Mouse (Mus musculus): ENCODE measurements around the gene Dnajb3. TPM values are rescaled to one million over a fixed set of nuclear protein-coding genes. Genes with fewer than 3 reads are reported as not detected.

The Dnajb3 gene
- polyA plus RNA-seq, 1 experiment, result not detected

DNA sequence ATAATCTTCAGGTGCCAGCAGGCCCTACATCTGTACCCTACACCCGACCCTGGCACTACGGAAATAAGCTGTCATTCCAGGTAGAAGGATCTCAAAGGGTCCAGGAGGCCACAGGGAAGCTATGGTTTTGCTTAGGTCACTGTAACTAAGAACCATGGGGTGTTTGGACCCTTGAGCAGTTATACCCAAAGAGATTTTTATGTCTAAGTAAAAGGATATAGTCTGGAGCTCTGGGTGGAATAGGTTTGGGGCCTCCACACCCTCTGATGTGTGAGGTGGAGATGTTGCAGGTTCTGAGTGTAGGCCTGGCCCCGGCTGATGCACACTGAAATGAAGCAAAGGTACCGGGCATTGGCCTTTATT, 28.6 kb upstream of the Dnajb3 start:
- Histone ChIP-seq H3K4me3 (ENCODE audit: insufficient read depth, low read depth, low read length) (no peak overlapping the region), H3K4me1 (ENCODE audit: control insufficient read depth, insufficient read depth, low read length) (no peaks in the 10 kb centered on the region), H3K27ac (ENCODE audit: insufficient read depth, low read depth, low read length) (no peak overlapping the region)
- WGBS, result 63% methylated on average over 4 of the region's 4 CpGs
- TF ChIP-seq CTCF (IDR thresholded peaks at IDR 0.05; ENCODE audit: insufficient read depth, low read depth, low read length) (no peak), POLR2A (IDR thresholded peaks at IDR 0.05; ENCODE audit: insufficient read depth, low read depth, low read length) (no peak)

GRCm38 (mm10) chr1:88233421-88234247, 28.1 kb upstream of the Dnajb3 start:
- 70% methylated on average over 14 of the region's 14 CpGs for whole genome bisulfite sequencing
- H3K4me3 ChIP-seq (ENCODE audit: insufficient read depth, low read depth, low read length), result no peak overlapping the region
- no peak overlapping the region for H3K27ac ChIP-seq (ENCODE audit: insufficient read depth, low read depth, low read length)
- TF ChIP-seq POLR2A (IDR thresholded peaks at IDR 0.05; ENCODE audit: insufficient read depth, low read depth, low read length), result no peak
- TF ChIP-seq CTCF (IDR thresholded peaks at IDR 0.05; ENCODE audit: insufficient read depth, low read depth, low read length), result no peak
- H3K4me1 ChIP-seq (ENCODE audit: control insufficient read depth, insufficient read depth, low read length), result no peaks in the 10 kb centered on the region

DNA sequence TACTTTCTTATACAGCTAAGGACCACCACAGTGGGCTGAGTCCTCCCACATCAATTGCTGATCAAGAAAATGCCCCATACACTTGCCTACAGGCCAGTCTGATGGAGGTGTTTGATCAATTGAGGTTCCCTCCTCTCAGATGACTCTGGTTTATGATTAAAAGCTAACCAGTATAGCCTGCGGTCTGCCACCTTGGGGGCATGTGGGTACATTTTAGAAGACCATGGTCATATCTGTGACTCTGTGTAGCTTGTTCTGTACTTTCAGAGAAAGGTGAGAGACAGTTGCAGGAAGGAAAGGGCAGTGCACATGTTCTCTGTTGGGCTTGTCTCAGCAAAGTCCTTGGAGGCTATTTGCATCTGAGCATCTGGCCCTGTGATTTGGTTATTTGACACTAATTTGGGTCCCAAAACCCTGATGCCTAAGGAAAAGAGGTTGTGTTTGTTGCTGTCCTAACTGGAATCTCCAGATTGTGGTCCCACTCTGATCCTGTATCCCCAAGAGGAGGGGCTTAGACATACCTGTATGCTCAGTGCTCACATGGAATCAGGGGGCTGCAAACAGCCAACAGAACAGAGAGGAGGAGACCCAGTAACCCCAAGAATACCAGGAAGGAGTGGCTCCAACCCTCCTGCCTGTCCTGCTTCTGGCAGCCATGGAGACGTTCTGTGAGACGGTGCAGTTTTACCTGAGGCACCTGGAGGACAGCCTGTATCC, 27.2 kb upstream of the Dnajb3 start:
- TF ChIP-seq CTCF (IDR thresholded peaks at IDR 0.05; ENCODE audit: insufficient read depth, low read depth, low read length) (no peak), POLR2A (IDR thresholded peaks at IDR 0.05; ENCODE audit: insufficient read depth, low read depth, low read length) (no peak)
- 57% methylated on average over 3 of the region's 3 CpGs for WGBS
- Histone ChIP-seq H3K27ac (ENCODE audit: insufficient read depth, low read depth, low read length) (no peak overlapping the region), H3K4me1 (ENCODE audit: control insufficient read depth, insufficient read depth, low read length) (no peaks in the 10 kb centered on the region), H3K4me3 (ENCODE audit: insufficient read depth, low read depth, low read length) (no peak overlapping the region)

DNA sequence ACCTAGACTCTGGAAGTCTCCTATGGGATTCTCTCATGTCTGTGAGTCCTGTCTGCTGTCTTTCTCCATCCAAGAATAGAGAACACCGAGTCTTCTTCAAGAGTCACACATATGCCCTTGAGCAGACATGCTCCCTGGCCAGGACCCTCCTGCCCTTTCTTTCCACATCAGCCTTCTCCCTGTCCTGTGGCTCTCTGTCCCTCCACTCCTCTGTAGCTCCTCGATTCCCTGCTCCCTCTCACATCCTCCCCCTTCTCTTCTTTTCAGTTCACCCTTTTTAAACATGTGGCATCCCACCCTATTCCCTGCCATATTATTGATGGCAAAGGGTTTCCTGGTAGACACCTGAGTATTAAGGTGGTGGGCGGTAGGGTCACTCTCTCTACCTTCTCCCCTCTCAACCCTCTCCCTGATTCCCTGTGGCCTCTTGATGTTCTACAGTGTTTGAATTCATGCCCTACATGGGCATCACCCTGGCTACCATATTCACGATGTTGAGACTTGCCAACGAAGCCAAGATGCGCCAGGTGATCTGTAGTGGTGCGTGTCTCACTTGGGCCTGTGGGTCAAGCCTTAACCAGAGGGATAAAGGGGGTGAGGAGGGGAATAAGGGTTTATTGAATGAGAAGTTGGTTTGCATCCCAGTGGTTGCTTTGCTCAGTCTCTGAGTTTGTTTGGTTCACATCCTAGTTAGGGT, 26.4 kb upstream of the Dnajb3 start:
- Histone ChIP-seq H3K4me1 (ENCODE audit: control insufficient read depth, insufficient read depth, low read length) (no peaks in the 10 kb centered on the region), H3K27ac (ENCODE audit: insufficient read depth, low read depth, low read length) (no peak overlapping the region), H3K4me3 (ENCODE audit: insufficient read depth, low read depth, low read length) (no peak overlapping the region)
- WGBS, result 64% methylated on average over 7 of the region's 7 CpGs
- TF ChIP-seq CTCF (IDR thresholded peaks at IDR 0.05; ENCODE audit: insufficient read depth, low read depth, low read length) (no peak), POLR2A (IDR thresholded peaks at IDR 0.05; ENCODE audit: insufficient read depth, low read depth, low read length) (no peak)

GRCm38 (mm10) chr1:88230981-88231802, 25.6 kb upstream of the Dnajb3 start:
- Histone ChIP-seq H3K4me3 (ENCODE audit: insufficient read depth, low read depth, low read length) (no peak overlapping the region), H3K27ac (ENCODE audit: insufficient read depth, low read depth, low read length) (no peak overlapping the region), H3K4me1 (ENCODE audit: control insufficient read depth, insufficient read depth, low read length) (no peaks in the 10 kb centered on the region)
- TF ChIP-seq CTCF (IDR thresholded peaks at IDR 0.05; ENCODE audit: insufficient read depth, low read depth, low read length) (no peak), POLR2A (IDR thresholded peaks at IDR 0.05; ENCODE audit: insufficient read depth, low read depth, low read length) (no peak)
- WGBS, result 77% methylated on average over 6 of the region's 6 CpGs

DNA sequence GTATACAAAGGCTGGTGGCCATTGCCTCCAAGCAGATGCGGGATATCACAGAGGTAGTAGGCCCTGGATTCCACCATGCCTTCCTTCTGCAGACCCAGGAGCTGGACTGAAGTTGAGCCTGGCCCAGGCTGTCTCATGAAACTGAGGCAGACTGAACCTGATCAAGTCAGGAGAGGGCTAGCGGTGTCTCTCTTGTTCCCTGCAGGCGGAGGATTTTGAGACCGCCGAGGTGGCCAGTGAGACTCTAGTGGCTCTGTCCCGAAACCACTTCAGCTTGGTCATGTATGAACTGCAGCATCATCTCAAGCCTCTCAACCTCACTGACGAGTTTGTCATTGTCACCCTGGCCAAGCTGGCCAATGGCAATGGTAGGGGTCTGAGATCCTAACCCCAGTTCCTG, 24.8 kb upstream of the Dnajb3 start:
- Histone ChIP-seq H3K4me3 (ENCODE audit: insufficient read depth, low read depth, low read length) (no peak overlapping the region), H3K27ac (ENCODE audit: insufficient read depth, low read depth, low read length) (no peak overlapping the region), H3K4me1 (ENCODE audit: control insufficient read depth, insufficient read depth, low read length) (no peaks in the 10 kb centered on the region)
- TF ChIP-seq CTCF (IDR thresholded peaks at IDR 0.05; ENCODE audit: insufficient read depth, low read depth, low read length) (no peak), POLR2A (IDR thresholded peaks at IDR 0.05; ENCODE audit: insufficient read depth, low read depth, low read length) (no peak)
- 74% methylated on average over 7 of the region's 7 CpGs for WGBS

- TF ChIP-seq CTCF (IDR thresholded peaks at IDR 0.05; ENCODE audit: insufficient read depth, low read depth, low read length), result no peak
- TF ChIP-seq POLR2A (IDR thresholded peaks at IDR 0.05; ENCODE audit: insufficient read depth, low read depth, low read length), result no peak
These were observed 24.4 kb upstream of the Dnajb3 start for GRCm38 (mm10) chr1:88229986-88230385.

DNA sequence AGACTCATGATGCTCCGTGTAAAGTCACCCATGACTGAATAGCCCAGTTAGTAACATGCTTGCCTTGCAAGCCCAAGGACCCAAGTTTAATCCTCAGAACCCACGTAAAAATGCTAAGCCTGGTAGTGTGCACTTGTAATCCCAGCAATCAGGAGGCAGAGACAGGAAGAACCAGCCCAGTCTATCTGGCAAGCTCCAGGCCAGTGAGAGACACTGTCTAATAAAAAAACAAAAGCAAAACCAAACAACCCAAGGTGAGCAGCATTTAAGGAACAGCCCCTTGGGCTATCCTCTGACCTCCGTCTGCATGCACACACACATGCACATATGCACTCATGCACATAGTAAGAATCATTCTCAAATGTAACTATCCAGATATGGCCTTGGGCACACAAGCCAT, 24.0 kb upstream of the Dnajb3 start:
- no peaks in the 10 kb centered on the region for H3K4me1 ChIP-seq (ENCODE audit: control insufficient read depth, insufficient read depth, low read length)
- H3K4me3 ChIP-seq (ENCODE audit: insufficient read depth, low read depth, low read length), result no peak overlapping the region
- TF ChIP-seq CTCF (IDR thresholded peaks at IDR 0.05; ENCODE audit: insufficient read depth, low read depth, low read length) (no peak), POLR2A (IDR thresholded peaks at IDR 0.05; ENCODE audit: insufficient read depth, low read depth, low read length) (no peak)
- H3K27ac ChIP-seq (ENCODE audit: insufficient read depth, low read depth, low read length), result no peak overlapping the region
- 80% methylated on average over 3 of the region's 3 CpGs for WGBS

More at GRCm38 (mm10) chr1:88229986-88230385, 24.4 kb upstream of the Dnajb3 start:
- 86% methylated on average over 5 of the region's 5 CpGs for WGBS
- Histone ChIP-seq H3K4me3 (ENCODE audit: insufficient read depth, low read depth, low read length) (no peak overlapping the region), H3K27ac (ENCODE audit: insufficient read depth, low read depth, low read length) (no peak overlapping the region), H3K4me1 (ENCODE audit: control insufficient read depth, insufficient read depth, low read length) (no peaks in the 10 kb centered on the region)
